Mouse (Mus musculus): ENCODE data around the gene Pspc1. TPM values are rescaled to one million over a fixed set of nuclear protein-coding genes. Genes with fewer than 3 reads are reported as not detected.

The Pspc1 gene
- total RNA-seq, 2 experiments from 2014 or later: 89.8 to 92.5 TPM

GRCm38 (mm10) chr14:56705687-56706086 lies 72.4 kb downstream of the Pspc1 start:
- intact Hi-C loops (cut with DNase I): no loop called here
- no peak for DNase-seq

- intact Hi-C loops (cut with DNase I): no loop called here
Observed at GRCm38 (mm10) chr14:56702644-56703043, 75.5 kb downstream of the Pspc1 start.

DNA sequence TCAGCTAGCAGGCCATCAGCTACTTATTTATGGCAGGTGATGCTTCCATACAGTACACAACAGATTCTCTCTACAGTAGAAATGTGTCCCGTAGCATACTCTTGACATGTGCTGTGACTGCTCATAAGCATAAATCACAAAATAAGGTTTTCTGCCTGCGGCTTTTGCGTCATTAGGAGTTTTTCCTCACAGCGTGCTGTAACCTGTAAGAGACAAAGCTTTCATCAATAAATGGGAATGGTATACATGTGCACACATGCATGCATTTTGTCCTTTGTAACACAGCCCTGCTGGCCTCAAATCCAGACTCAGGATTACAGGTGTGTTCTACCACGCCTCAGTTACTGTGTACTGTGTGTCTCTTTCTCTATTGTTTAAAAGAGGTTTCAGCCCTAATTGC lies 80.3 kb downstream of the Pspc1 start:
- intact Hi-C loops (cut with DNase I): loop anchor here (10.0 kb wide), 2 partner anchors 97 to 247 kb away; no protein-coding TSS in a partner anchor
- DNase-seq: no peak

More at GRCm38 (mm10) chr14:56702644-56703043, 75.5 kb downstream of the Pspc1 start:
- no peak for DNase-seq

DNA sequence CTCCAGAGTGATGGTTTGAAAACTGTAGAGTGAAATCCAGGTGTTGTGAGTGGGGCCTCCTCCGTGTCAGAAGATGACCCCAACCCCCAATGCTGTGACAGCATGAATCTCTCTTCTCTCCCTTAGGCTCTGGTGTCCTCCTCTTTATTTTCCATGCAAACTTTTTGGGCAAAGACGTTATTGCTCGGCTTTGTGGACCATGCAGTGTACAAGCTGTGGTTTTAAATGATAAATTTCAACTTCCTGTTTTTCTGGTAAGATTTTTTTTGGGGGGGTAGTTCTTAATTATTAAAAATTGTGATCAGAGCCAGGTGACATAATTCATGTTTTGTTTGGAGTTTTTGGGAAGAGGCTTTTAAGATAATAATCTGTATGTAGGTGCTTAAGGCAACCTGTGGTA lies 82.6 kb downstream of the Pspc1 start:
- intact Hi-C loops (cut with DNase I): loop anchor here (10.0 kb wide), 2 partner anchors 99 to 249 kb away; no protein-coding TSS in a partner anchor

DNA sequence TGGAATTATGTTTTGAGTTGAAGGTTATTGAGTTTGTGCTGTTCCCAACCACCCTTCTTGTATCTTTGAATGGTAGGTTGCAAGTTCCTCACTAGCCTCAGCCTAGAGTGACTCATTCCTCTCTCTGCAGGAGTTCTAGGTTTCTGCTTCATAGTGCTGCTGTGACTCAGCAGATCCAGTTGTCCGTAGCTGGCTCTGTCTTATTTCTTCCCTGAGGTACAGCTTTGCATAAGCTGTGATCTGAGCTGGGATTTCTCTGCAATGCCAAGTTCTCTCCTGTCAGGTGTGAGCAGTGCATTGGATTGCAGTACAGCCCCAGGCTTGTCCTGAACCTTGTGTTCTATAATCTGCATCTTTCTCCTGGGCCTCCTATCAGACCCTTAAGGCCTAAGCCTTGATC lies 88.3 kb downstream of the Pspc1 start:
- intact Hi-C loops (cut with DNase I): loop anchor here (10.0 kb wide), 2 partner anchors 105 to 255 kb away; no protein-coding TSS in a partner anchor
- no peak for DNase-seq

More for the DNA sequence above, 82.6 kb downstream of the Pspc1 start:
- DNase-seq: no peak

DNA sequence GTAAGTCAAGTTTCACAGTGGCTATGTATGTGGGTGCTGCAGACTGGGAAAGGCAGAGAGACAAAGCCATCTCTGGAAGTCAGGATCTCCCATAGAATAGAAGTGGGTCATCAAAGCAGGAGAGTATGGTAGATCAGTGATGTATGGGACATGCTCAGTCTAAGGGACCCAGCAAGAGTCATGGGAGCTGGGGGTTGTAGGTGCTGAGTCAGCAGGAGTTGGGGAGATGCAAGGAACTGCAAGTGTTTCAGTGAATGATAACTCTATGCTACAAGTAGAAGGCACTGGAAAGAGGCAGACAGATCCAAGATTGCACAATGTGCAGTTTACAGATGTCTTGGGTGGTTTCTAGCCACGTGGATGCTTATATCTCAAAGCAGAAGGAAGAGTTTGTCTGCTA lies 89.0 kb downstream of the Pspc1 start:
- intact Hi-C loops (cut with DNase I): no loop called here
- no peak for DNase-seq

GRCm38 (mm10) chr14:56685426-56685825 lies 92.7 kb downstream of the Pspc1 start:
- no peak for DNase-seq
- intact Hi-C loops (cut with DNase I): no loop called here

Other genes with a start within 250 kb of the Pspc1 start
- 10 to 100 TPM in 1 of 2 experiments, 1 to 10 TPM in 1; 8.4 to 10.1 TPM for gene Cenpj, start 202.9 kb downstream of the Pspc1 start, total RNA-seq (2021)
- 1 to 10 TPM; 2.2 to 2.3 TPM for gene Parp4, start 202.7 kb downstream of the Pspc1 start, total RNA-seq (2021)
- 10 to 100 TPM; 49.8 to 51.0 TPM for gene Mphosph8, start 110.1 kb downstream of the Pspc1 start, total RNA-seq (2021)
- 10 to 100 TPM; 32.9 to 35.8 TPM for gene Zmym5, start 33.4 kb upstream of the Pspc1 start, total RNA-seq (2021)
- 100 to 1,000 TPM; 103 to 116 TPM for gene Zmym2, start 108.3 kb upstream of the Pspc1 start, total RNA-seq (2021)